Mouse (Mus musculus) MEL (cell line): Measurements from ENCODE around the gene Kcnmb1. TPM values are rescaled to one million over a fixed set of nuclear protein-coding genes. Genes with fewer than 3 reads are reported as not detected.

ENCODE experiments used
- DNase-seq: peaks from one replicate; pipeline ENCODE4 v3.0.0; 2011; ENCODE audit warnings: low read depth, low spot score
- H3K27ac ChIP-seq: 2 replicates; pipeline ENCODE4 v1.5.1; 2012; ENCODE audit warnings: low read depth, mild to moderate bottlenecking, control low read depth, low read length, moderate library complexity; ENCODE audit not compliant: control insufficient read depth
- H3K27me3 ChIP-seq, 2 experiments: fragments of 150-350 bp in 1 of 2; sonication (generic) in 1 of 2; 2 replicates each; pipeline ENCODE4 v1.6.1; 2012; ENCODE audit warnings: low read length in 2 of 2, mild to moderate bottlenecking in 2 of 2, improper control_type of control experiment in 1 of 2, moderate library complexity in 1 of 2; ENCODE audit not compliant: insufficient read depth in 2 of 2, control insufficient read depth in 1 of 2
- H3K36me3 ChIP-seq, 2 experiments: 2 replicates each; pipeline ENCODE4 v1.6.1; 2012 to 2014; ENCODE audit warnings: low read length in 2 of 2, improper control_type of control experiment in 1 of 2, inconsistent platforms in 1 of 2, mild to moderate bottlenecking in 1 of 2; ENCODE audit not compliant: insufficient read depth in 2 of 2, control insufficient read depth in 1 of 2
- H3K4me1 ChIP-seq, 2 experiments: fragments of 150-350 bp in 1 of 2; sonication (generic) in 1 of 2; 2 replicates each; pipeline ENCODE4 v1.6.1; 2012; ENCODE audit warnings: low read length in 2 of 2, improper control_type of control experiment in 1 of 2, mild to moderate bottlenecking in 1 of 2; ENCODE audit not compliant: insufficient read depth in 2 of 2, control insufficient read depth in 1 of 2
- H3K4me3 ChIP-seq, 2 experiments: fragments of 150-350 bp in 1 of 2; sonication (generic) in 1 of 2; 2 replicates each; pipeline ENCODE4 v1.5.1; 2012; ENCODE audit warnings: low read depth in 2 of 2, low read length in 2 of 2, mild to moderate bottlenecking in 2 of 2, moderate library complexity in 2 of 2, control low read depth in 1 of 2, improper control_type of control experiment in 1 of 2; ENCODE audit not compliant: control insufficient read depth in 1 of 2, insufficient read depth in 1 of 2
- H3K79me2 ChIP-seq: 2 replicates; pipeline ENCODE4 v1.6.1; 2012; ENCODE audit warnings: mild to moderate bottlenecking, low read length, moderate library complexity; ENCODE audit not compliant: control insufficient read depth, poor library complexity, insufficient read depth
- H3K9ac ChIP-seq: 2 replicates; pipeline ENCODE4 v1.6.1; 2012; ENCODE audit warnings: low read depth, mild to moderate bottlenecking, control low read depth, low read length, moderate library complexity; ENCODE audit not compliant: control insufficient read depth, poor library complexity, severe bottlenecking
- H3K9me3 ChIP-seq: fragments of 150-350 bp; sonication (generic); replicated peaks from 2 replicates; pipeline ENCODE4 v1.6.1; 2012; ENCODE audit warnings: mild to moderate bottlenecking, low read length, improper control_type of control experiment, moderate library complexity; ENCODE audit not compliant: insufficient read depth
- CHD2 ChIP-seq: IDR thresholded peaks from 2 replicates; pipeline ENCODE4 v1.6.1; 2011; ENCODE audit warnings: low read length, improper control_type of control experiment
- CTCF ChIP-seq, 3 experiments: IDR thresholded peaks in 2 of 3; conservative IDR thresholded peaks in 1 of 3; 2 replicates each; pipeline ENCODE4 v1.5.1; 2011 to 2012; ENCODE audit warnings: low read length in 3 of 3, low read depth in 2 of 3, mild to moderate bottlenecking in 2 of 3, improper control_type of control experiment in 1 of 3, inconsistent platforms in 1 of 3, mixed read lengths in 1 of 3, moderate library complexity in 1 of 3; ENCODE audit not compliant: control insufficient read depth in 1 of 3, insufficient read depth in 1 of 3, poor library complexity in 1 of 3, severe bottlenecking in 1 of 3
- E2F4 ChIP-seq: IDR thresholded peaks from 2 replicates; pipeline ENCODE4 v1.6.1; 2011; ENCODE audit warnings: low read depth, low read length, improper control_type of control experiment, borderline replicate concordance
- ELF1 ChIP-seq: IDR thresholded peaks from 2 replicates; pipeline ENCODE4 v1.6.1; 2014; ENCODE audit warnings: low read depth, mild to moderate bottlenecking, inconsistent platforms, low read length, improper control_type of control experiment, moderate library complexity
- EP300 ChIP-seq, 2 experiments: IDR thresholded peaks; 2 replicates each; pipeline ENCODE4 v1.6.1; 2011; ENCODE audit warnings: improper control_type of control experiment in 2 of 2, low read length in 2 of 2, low read depth in 1 of 2, mild to moderate bottlenecking in 1 of 2
- ETS1 ChIP-seq: IDR thresholded peaks from 2 replicates; pipeline ENCODE4 v1.6.1; 2012; ENCODE audit warnings: low read depth, mild to moderate bottlenecking, inconsistent platforms, low read length, improper control_type of control experiment, moderate library complexity
- GATA1 ChIP-seq: IDR thresholded peaks from 2 replicates; pipeline ENCODE4 v1.6.1; 2011; ENCODE audit warnings: low read depth, low read length, improper control_type of control experiment
- HCFC1 ChIP-seq: IDR thresholded peaks from 2 replicates; pipeline ENCODE4 v1.6.1; 2012; ENCODE audit warnings: low read depth, mild to moderate bottlenecking, inconsistent platforms, low read length, improper control_type of control experiment, moderate library complexity
- KAT2A ChIP-seq: conservative IDR thresholded peaks from 2 replicates; pipeline ENCODE4 v1.6.1; 2012; ENCODE audit warnings: low read depth, low read length, improper control_type of control experiment, inconsistent platforms
- MAFK ChIP-seq: IDR thresholded peaks from 2 replicates; pipeline ENCODE4 v1.6.1; 2011; ENCODE audit warnings: low read depth, mild to moderate bottlenecking, low read length, improper control_type of control experiment, borderline replicate concordance
- MAX ChIP-seq: IDR thresholded peaks from 2 replicates; pipeline ENCODE4 v1.6.1; 2011; ENCODE audit warnings: low read length, improper control_type of control experiment
- MAZ ChIP-seq: IDR thresholded peaks from 2 replicates; pipeline ENCODE4 v1.6.1; 2012; ENCODE audit warnings: low read depth, mild to moderate bottlenecking, inconsistent platforms, low read length, improper control_type of control experiment
- MEF2A ChIP-seq: IDR thresholded peaks from 2 replicates; pipeline ENCODE4 v1.6.1; 2014; ENCODE audit warnings: low read depth, mild to moderate bottlenecking, inconsistent platforms, low read length, improper control_type of control experiment; ENCODE audit not compliant: poor library complexity, insufficient replicate concordance, severe bottlenecking; ENCODE audit errors: extremely low read depth
- MYB ChIP-seq: IDR thresholded peaks from 2 replicates; pipeline ENCODE4 v1.6.1; 2011; ENCODE audit warnings: mild to moderate bottlenecking, low read depth, low read length, improper control_type of control experiment
- MYC ChIP-seq: IDR thresholded peaks from 2 replicates; pipeline ENCODE4 v1.6.1; 2011; ENCODE audit warnings: low read depth, mild to moderate bottlenecking, low read length, improper control_type of control experiment, moderate library complexity
- POLR2A ChIP-seq, 2 experiments: IDR thresholded peaks; 2 replicates each; pipeline ENCODE4 v1.6.1; 2011 to 2012; ENCODE audit warnings: low read length in 2 of 2, mild to moderate bottlenecking in 2 of 2, control low read depth in 1 of 2, improper control_type of control experiment in 1 of 2, low read depth in 1 of 2, moderate library complexity in 1 of 2; ENCODE audit not compliant: control insufficient read depth in 1 of 2, insufficient read depth in 1 of 2, poor library complexity in 1 of 2
- POLR2AphosphoS2 ChIP-seq: IDR thresholded peaks from 2 replicates; pipeline ENCODE4 v1.6.1; 2011; ENCODE audit warnings: low read length, improper control_type of control experiment
- POLR2AphosphoS5 ChIP-seq: IDR thresholded peaks from 2 replicates; pipeline ENCODE4 v1.6.1; 2012; ENCODE audit warnings: low read depth, borderline replicate concordance, mild to moderate bottlenecking, inconsistent platforms, low read length, moderate library complexity, mixed read lengths
- RCOR1 ChIP-seq: IDR thresholded peaks from 2 replicates; pipeline ENCODE4 v1.6.1; 2012; ENCODE audit warnings: low read depth, mild to moderate bottlenecking, inconsistent platforms, low read length, improper control_type of control experiment
- SMC3 ChIP-seq: IDR thresholded peaks from 2 replicates; pipeline ENCODE4 v1.6.1; 2011; ENCODE audit warnings: low read depth, low read length, improper control_type of control experiment
- TAL1 ChIP-seq: IDR thresholded peaks from 2 replicates; pipeline ENCODE4 v1.6.1; 2012; ENCODE audit warnings: mild to moderate bottlenecking, inconsistent platforms, low read length, moderate library complexity, mixed read lengths
- TCF12 ChIP-seq: IDR thresholded peaks from 2 replicates; pipeline ENCODE4 v1.6.1; 2014; ENCODE audit warnings: low read depth, mild to moderate bottlenecking, inconsistent platforms, low read length, improper control_type of control experiment, moderate library complexity
- UBTF ChIP-seq: IDR thresholded peaks from 2 replicates; pipeline ENCODE4 v1.6.1; 2012; ENCODE audit warnings: low read depth, mild to moderate bottlenecking, inconsistent platforms, low read length, improper control_type of control experiment, moderate library complexity, borderline replicate concordance; ENCODE audit not compliant: insufficient read depth
- ZC3H11A ChIP-seq: IDR thresholded peaks from 2 replicates; pipeline ENCODE4 v1.6.1; 2012; ENCODE audit warnings: low read depth, mild to moderate bottlenecking, inconsistent platforms, low read length, improper control_type of control experiment
- ZMIZ1 ChIP-seq: IDR thresholded peaks from 2 replicates; pipeline ENCODE4 v1.6.1; 2012; ENCODE audit warnings: low read depth, mild to moderate bottlenecking, inconsistent platforms, low read length, improper control_type of control experiment, moderate library complexity
- polyA plus RNA-seq, 2 experiments: library from polyadenylated mRNA; stranded (reverse) in 1 of 2; unstranded in 1 of 2; fragments of >175 nt in 1 of 2; fragments of >200 nt in 1 of 2; gene quantifications; 2 replicates each; pipeline versions ENCODE4 v1.2.1 to v1.2.4; 2012; ENCODE audit warnings: low replicate concordance in 2 of 2, low read depth in 1 of 2; ENCODE audit not compliant: insufficient read length in 2 of 2, insufficient read depth in 1 of 2, missing spikeins in 1 of 2
- total RNA-seq: library from RNA; depleted of rRNA; stranded (reverse); fragments of 300-350 nt; gene quantifications from 2 replicates; pipeline ENCODE4 v1.2.3, GENCODE M21; 2012

The Kcnmb1 gene
- total and polyA plus RNA-seq, 3 experiments: 0.15 to 0.85 TPM; not detected in 1

DNA sequence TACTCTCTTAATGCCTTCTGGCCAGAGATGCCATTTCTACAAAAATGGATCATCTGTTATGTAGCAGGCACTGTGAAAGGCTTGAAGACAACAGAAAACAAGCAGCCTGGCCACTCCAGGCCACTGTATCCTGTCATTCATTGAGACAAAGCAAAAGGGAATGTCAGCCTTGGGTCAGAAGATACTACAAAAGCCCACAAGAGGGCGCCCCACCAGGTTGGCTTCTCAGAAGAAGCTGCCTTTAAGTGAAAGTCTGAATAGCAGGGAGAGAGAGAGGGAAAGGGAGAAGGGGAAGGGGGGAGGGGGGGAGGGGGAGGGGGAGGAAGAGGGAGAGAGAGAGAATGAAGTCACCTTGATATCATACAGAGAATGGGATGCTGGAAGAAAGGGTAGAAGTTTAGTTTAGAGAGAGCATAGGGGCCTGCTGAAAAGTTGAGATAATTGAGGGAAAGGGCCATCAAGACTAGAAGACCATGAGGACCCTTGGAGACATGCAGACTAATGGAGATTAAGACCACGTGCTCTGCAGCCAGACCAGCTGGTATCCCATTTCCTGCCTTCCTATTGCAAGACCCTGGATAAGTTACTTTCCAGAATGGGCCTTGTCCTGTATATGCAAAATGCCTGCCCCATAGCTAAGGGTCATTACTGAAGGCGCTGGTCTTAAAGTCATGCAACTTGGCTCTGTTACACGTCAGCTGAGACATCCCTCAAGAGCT lies 18.6 kb upstream of the Kcnmb1 start (continued):
- TF ChIP-seq MYB (no peak), POLR2AphosphoS5 (no peak), POLR2AphosphoS2 (no peak), TCF12 (no peak)

DNA sequence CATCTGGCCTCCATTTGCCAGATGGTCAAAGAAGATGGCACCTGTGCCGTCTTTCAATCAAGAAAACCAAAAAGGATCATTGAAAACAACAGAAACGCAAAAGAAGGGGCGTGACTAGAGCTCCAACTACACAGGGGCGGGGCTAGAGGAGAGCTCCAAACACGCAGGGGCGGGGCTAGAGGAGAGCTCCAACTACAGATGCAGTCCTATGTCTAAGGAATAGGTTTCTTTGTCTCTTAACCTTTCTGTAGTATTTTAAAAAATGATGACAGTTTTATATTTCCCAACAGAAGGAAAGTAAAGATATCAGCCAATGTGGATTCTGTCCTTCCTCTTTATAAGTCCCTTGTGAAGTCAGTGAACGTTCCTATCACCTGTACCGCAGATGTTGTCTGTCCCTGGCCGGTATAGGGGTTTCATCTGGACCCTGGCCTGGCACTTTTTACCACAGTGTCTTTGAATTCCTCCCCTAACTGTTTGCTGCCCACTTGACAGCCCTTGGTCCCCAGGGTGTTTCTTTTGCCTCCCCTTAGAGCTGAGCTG lies 18.0 kb upstream of the Kcnmb1 start:
- 0 out of 2 replicates have a peak, but pooled peaks have one; percentile 10 for TF ChIP-seq RCOR1
- TF ChIP-seq KAT2A: no peak
- no peak for TF ChIP-seq POLR2AphosphoS5
- no peak for TF ChIP-seq ELF1
- peak; percentile 24; the same call in 1 of the 2 replicates for TF ChIP-seq TCF12
- no peak for TF ChIP-seq HCFC1
- TF ChIP-seq EP300 (IDR thresholded peaks at IDR 0.05; ENCODE audit: low read depth in 1 of 2, low read length in 2 of 2): peak; percentile 74 to 78
- TF ChIP-seq MYC: no peak
- TF ChIP-seq GATA1: peak; percentile 55; the same call in 1 of the 2 replicates
- TF ChIP-seq POLR2A (IDR thresholded peaks at IDR 0.05; ENCODE audit: control insufficient read depth in 1 of 2, insufficient read depth in 1 of 2, low read depth in 1 of 2, low read length in 2 of 2, poor library complexity in 1 of 2): 0 out of 4 replicates have a peak, but pooled peaks of 1 of the 2 experiments have one; percentile 6
- TF ChIP-seq ETS1: peak; percentile 28; the same call in 1 of the 2 replicates
- TF ChIP-seq TAL1: peak; percentile 64
- TF ChIP-seq SMC3: no peak
- H3K9ac ChIP-seq: peak overlapping the region; percentile 38
- H3K27me3 ChIP-seq: no peaks in the 10 kb centered on the region
- peak overlapping the region; percentile 60 for H3K27ac ChIP-seq
- peaks cover 19 to 50% of the 10 kb centered on the region in 2 experiments for H3K4me1 ChIP-seq
- H3K4me3 ChIP-seq: peak overlapping the region; percentile 26 to 72
- no peaks in the 10 kb centered on the region for H3K79me2 ChIP-seq
- no peaks in the 10 kb centered on the region for H3K9me3 ChIP-seq
- DNase-seq: peak; percentile 94
- peaks cover 0 to 45% of the 10 kb centered on the region in 2 experiments; a peak in 2 of 4 replicates for H3K36me3 ChIP-seq

DNA sequence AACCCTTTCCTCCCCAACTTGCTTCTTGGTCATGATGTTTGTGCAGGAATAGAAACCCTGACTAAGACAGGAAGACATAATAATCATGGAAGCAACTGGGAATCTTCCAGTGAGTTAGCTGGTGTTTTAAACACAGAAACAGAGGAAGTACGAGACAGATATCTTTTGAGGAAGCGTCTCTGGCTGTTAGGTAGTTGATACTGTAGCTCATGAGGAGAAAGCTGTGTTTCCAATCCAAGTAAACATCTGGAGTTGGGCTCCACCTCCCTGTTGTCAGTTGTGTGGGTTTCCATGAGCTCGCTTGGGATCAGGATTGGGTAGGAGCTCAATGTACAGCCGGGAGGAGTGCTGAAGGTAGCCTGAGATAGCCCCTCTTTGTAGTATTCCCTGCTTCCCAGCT lies 16.3 kb upstream of the Kcnmb1 start:
- DNase-seq: peak; percentile 80
- peaks cover 13 to 34% of the 10 kb centered on the region in 2 experiments for H3K4me1 ChIP-seq
- no peaks in the 10 kb centered on the region for H3K27me3 ChIP-seq
- no peaks in the 10 kb centered on the region for H3K9me3 ChIP-seq
- H3K27ac ChIP-seq: peak overlapping the region; percentile 5
- H3K9ac ChIP-seq: no peak overlapping the region
- H3K4me3 ChIP-seq: no peak overlapping the region
- H3K36me3 ChIP-seq: peaks cover 0 to 29% of the 10 kb centered on the region in 2 experiments; a peak in 2 of 4 replicates
- H3K79me2 ChIP-seq: no peaks in the 10 kb centered on the region
- TF ChIP-seq E2F4: no peak
- TF ChIP-seq MAX: no peak
- no peak for TF ChIP-seq POLR2AphosphoS5
- TF ChIP-seq MAZ: no peak
- TF ChIP-seq MYC: no peak
- TF ChIP-seq SMC3: no peak
- 0 out of 2 replicates have a peak, but pooled peaks have one; percentile 6 for TF ChIP-seq ELF1
- TF ChIP-seq CTCF (IDR thresholded peaks at IDR 0.05 in 2 of 3, conservative IDR thresholded peaks at IDR 0.05 in 1 of 3; ENCODE audit: control insufficient read depth in 1 of 3, insufficient read depth in 1 of 3, low read depth in 2 of 3, low read length in 3 of 3, poor library complexity in 1 of 3, severe bottlenecking in 1 of 3): no peak
- no peak for TF ChIP-seq MAFK
- no peak for TF ChIP-seq CHD2
- TF ChIP-seq MEF2A: no peak
- peak; percentile 63 for TF ChIP-seq TCF12
- no peak for TF ChIP-seq ZC3H11A
- TF ChIP-seq ZMIZ1: no peak
- TF ChIP-seq UBTF: no peak
- no peak for TF ChIP-seq POLR2A (IDR thresholded peaks at IDR 0.05; ENCODE audit: control insufficient read depth in 1 of 2, insufficient read depth in 1 of 2, low read depth in 1 of 2, low read length in 2 of 2, poor library complexity in 1 of 2)
- TF ChIP-seq EP300 (IDR thresholded peaks at IDR 0.05; ENCODE audit: low read depth in 1 of 2, low read length in 2 of 2): peak; percentile 82 to 87
- peak; percentile 52; the same call in 1 of the 2 replicates for TF ChIP-seq ETS1
- TF ChIP-seq KAT2A: no peak
